Mouse (Mus musculus) embryonic fibroblast, embryonic 13.5 days (primary cell): ENCODE results near the gene Pde10a.

Source experiments
- CTCF ChIP-seq: IDR thresholded peaks from 2 replicates; pipeline ENCODE4 v1.5.1; 2011; ENCODE audit warnings: mild to moderate bottlenecking, control low read depth, low read length, moderate library complexity, borderline replicate concordance; ENCODE audit not compliant: insufficient read depth
- POLR2A ChIP-seq: IDR thresholded peaks from 2 replicates; pipeline ENCODE4 v1.6.1; 2011; ENCODE audit warnings: low read depth, mild to moderate bottlenecking, control low read depth, low read length, moderate library complexity

- peak; percentile 68; the same call in 1 of the 2 replicates for TF ChIP-seq CTCF
- no peak for TF ChIP-seq POLR2A
Measured at GRCm38 (mm10) chr17:8524387-8525165, 596 bp upstream of the Pde10a start.
